Mouse (Mus musculus) thymus, adult 18-20 months (tissue): ENCODE measurements around the gene Actl10.

Experiments
- DNase-seq, 2 experiments: peaks; one replicate each; pipeline ENCODE4 v3.0.0; 2022; ENCODE audit warnings: mixed read lengths in 2 of 2

Actl10 gene

DNA sequence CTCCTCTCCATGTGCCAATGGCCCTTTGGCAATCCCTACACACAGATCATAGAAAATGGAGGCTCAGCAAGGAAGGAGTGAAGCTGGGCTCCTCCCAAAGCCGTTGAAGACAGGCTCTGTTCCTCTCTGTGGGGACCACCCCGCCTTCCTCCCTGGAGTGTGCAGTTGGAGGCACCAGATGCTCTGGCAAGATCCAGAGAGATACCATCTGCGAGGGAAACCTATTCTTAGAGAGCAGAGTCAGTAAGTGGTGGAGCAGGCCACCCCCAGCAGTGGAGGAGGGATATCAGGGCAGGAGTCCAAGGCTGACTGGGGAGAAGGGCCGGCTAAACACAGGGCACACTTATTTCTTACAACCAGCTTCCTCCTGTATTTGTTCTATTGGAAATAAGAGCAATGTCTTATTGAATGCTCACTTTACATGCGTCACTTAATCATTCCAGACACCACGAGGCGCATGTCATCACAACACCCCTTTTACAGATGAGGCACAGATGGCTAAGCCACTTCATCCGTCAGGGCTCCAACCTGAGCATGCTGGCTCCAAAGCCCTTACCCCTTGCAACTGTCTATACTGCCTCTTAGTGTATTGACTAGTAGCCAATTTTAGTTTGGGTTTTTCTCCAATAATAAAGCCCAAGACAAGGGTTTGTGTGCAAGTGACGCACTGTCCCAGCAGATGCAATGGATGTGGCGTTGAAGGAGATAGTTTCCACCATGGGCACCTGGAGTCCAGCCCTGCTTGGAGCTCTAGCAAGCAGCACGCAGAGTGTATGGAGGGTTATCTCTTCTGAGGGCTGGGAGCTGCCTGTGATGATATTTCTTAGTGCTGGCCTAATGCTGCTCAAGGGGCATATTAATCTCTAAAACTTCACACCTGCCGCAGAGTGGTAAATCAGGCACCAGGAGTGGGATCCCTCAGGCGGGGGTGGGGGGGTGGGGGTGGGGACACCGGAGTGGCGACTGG is 32.6 kb downstream of the Actl10 start:
- DNase-seq = no peak

- DNase-seq = no peak
Observed at GRCm38 (mm10) chr2:154584931-154585601, 33.5 kb downstream of the Actl10 start.

GRCm38 (mm10) chr2:154586405-154586804 is 34.8 kb downstream of the Actl10 start:
- peak in 1 of 2 experiments; percentile 28 for DNase-seq

GRCm38 (mm10) chr2:154589051-154589450 is 37.5 kb downstream of the Actl10 start:
- no peak for DNase-seq

- DNase-seq = no peak
Observed at GRCm38 (mm10) chr2:154591239-154591638, 39.7 kb downstream of the Actl10 start.

DNA sequence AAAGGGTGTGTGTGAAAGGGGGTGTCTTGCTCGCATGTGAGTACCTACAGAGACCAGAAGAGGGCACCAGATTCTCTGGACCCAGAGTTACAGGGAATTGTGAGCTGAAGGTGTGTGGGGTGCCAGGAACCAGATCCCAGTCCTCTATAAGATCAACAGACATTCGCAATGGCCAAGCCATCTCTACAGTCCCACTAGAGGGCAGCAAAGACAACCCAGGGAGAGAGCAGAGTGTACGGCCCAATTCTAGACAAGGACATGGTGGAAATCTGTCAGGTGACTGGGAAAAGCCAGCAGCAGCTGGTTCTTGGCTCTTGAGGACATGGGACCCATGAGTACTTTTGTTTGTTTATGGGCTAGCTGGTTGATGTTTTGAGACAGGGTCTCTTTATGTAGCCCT is 41.4 kb downstream of the Actl10 start:
- peak in 1 of 2 experiments; percentile 50 for DNase-seq

- DNase-seq = no peak
Observed at GRCm38 (mm10) chr2:154595775-154596174, 44.2 kb downstream of the Actl10 start.

- DNase-seq = no peak
Observed at GRCm38 (mm10) chr2:154597399-154597798, 45.8 kb downstream of the Actl10 start.

GRCm38 (mm10) chr2:154600586-154600985 is 49.0 kb downstream of the Actl10 start:
- DNase-seq = no peak

GRCm38 (mm10) chr2:154601324-154601723 is 49.7 kb downstream of the Actl10 start:
- DNase-seq = no peak
